32 mouse cellular contexts compared by ENCODE assay signal in the genomic region with DNA sequence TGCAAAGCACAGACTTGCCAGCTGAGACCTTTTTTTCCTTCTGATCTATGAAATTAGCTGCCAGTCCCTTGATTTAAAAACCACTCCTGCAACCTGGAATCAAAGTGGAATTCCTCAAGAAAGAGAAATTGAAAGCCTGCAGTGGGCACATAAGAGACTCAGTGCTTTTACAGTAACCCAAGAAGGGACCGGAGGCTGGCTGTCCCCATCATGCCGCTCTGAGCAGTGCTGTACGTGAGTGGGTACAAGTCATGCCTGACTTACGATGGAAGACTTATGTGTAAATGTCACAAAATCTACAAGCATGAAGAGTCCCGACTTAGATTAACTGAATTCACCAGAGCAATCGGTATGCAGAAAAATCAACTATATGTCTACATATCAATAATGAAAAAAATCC.
"Had no signal": no experiment of that assay in that cellular context is flagged by ENCODE, and none has a peak within 500 bp of the region (broad histone marks: within the 10 kb centered on the region; RNA-seq: fewer than 3 reads in every experiment).

No protein-coding gene starts in this region.

- H3K9ac ChIP-seq: limb, embryonic 12.5 days; limb, embryonic 13.5 days; limb, embryonic 15.5 days; liver, embryonic 12.5 days; liver, embryonic 13.5 days; liver, embryonic 14.5 days; liver, embryonic 15.5 days; liver, postnatal 0 days; lung, embryonic 14.5 days; lung, embryonic 15.5 days; midbrain, embryonic 12.5 days; midbrain, embryonic 13.5 days; midbrain, embryonic 15.5 days; neural tube, embryonic 12.5 days had no signal

- H3K4me2 ChIP-seq: limb, embryonic 12.5 days; limb, embryonic 13.5 days; limb, embryonic 15.5 days; liver, embryonic 11.5 days; liver, embryonic 12.5 days; liver, embryonic 13.5 days; liver, embryonic 15.5 days; lung, embryonic 14.5 days; lung, embryonic 15.5 days; midbrain, embryonic 11.5 days; midbrain, embryonic 12.5 days; midbrain, embryonic 13.5 days; midbrain, embryonic 15.5 days; neural tube, embryonic 12.5 days had no signal

- H3K27ac ChIP-seq: limb, embryonic 10.5 days; limb, embryonic 12.5 days; limb, embryonic 13.5 days; limb, embryonic 15.5 days; liver, embryonic 12.5 days; liver, embryonic 13.5 days; liver, embryonic 14.5 days; liver, embryonic 15.5 days; lung, embryonic 15.5 days; macrophage; midbrain, embryonic 10.5 days; midbrain, embryonic 12.5 days; midbrain, embryonic 13.5 days; midbrain, embryonic 15.5 days; neural tube, embryonic 12.5 days had no signal

- H3K36me3 ChIP-seq: limb, embryonic 10.5 days; limb, embryonic 12.5 days; limb, embryonic 13.5 days; limb, embryonic 15.5 days; liver, embryonic 12.5 days; liver, embryonic 13.5 days; liver, embryonic 15.5 days; lung, embryonic 15.5 days; midbrain, embryonic 10.5 days; midbrain, embryonic 12.5 days; midbrain, embryonic 13.5 days; midbrain, embryonic 15.5 days; neural tube, embryonic 12.5 days had no signal

- H3K27me3 ChIP-seq: limb, embryonic 12.5 days; limb, embryonic 13.5 days; limb, embryonic 15.5 days; liver, embryonic 12.5 days; liver, embryonic 13.5 days; liver, embryonic 15.5 days; lung, embryonic 15.5 days; megakaryocyte, embryonic 14.5 days; midbrain, embryonic 12.5 days; midbrain, embryonic 13.5 days; midbrain, embryonic 15.5 days; neural tube, embryonic 12.5 days had no signal

- DNase-seq: left cerebral cortex, postnatal 4 days; liver; liver, embryonic 13.5 days; liver, postnatal 0 days; lung, adult 18-20 months; lung, adult 2 months; lung, embryonic 14.5 days; lung, postnatal 10 days; lung, postnatal 14 days; lung, postnatal 36 days; lung, postnatal 4 days; midbrain, embryonic 14.5 days had no signal

- ATAC-seq: liver, embryonic 12.5 days; liver, postnatal 0 days; lung, postnatal 0 days; midbrain, embryonic 13.5 days; midbrain, embryonic 15.5 days; midbrain, embryonic 16.5 days had no signal

- H3K4me1 ChIP-seq: limb, embryonic 10.5 days; limb, embryonic 12.5 days; liver, embryonic 12.5 days; liver, embryonic 13.5 days; liver, embryonic 15.5 days; lung, embryonic 15.5 days; megakaryocyte, embryonic 14.5 days; midbrain, embryonic 10.5 days; midbrain, embryonic 12.5 days; midbrain, embryonic 13.5 days; midbrain, embryonic 15.5 days; neural tube, embryonic 12.5 days had no signal

- H3K4me3 ChIP-seq: limb, embryonic 10.5 days; limb, embryonic 12.5 days; limb, embryonic 13.5 days; limb, embryonic 15.5 days; liver, embryonic 12.5 days; liver, embryonic 13.5 days; liver, embryonic 15.5 days; lung, embryonic 15.5 days; megakaryocyte, embryonic 14.5 days; midbrain, embryonic 10.5 days; midbrain, embryonic 12.5 days; midbrain, embryonic 13.5 days; midbrain, embryonic 15.5 days; myocyte; neural tube, embryonic 12.5 days had no signal

- H3K9me3 ChIP-seq: limb, embryonic 10.5 days; limb, embryonic 12.5 days; limb, embryonic 13.5 days; limb, embryonic 15.5 days; liver, embryonic 12.5 days; liver, embryonic 13.5 days; liver, embryonic 15.5 days; lung, embryonic 15.5 days; megakaryocyte, embryonic 14.5 days; midbrain, embryonic 10.5 days; midbrain, embryonic 12.5 days; midbrain, embryonic 13.5 days; midbrain, embryonic 15.5 days; neural tube, embryonic 12.5 days had no signal
